Mouse (Mus musculus): ENCODE data around the gene Serpina3c.

GRCm38 (mm10) chr12:104153041-104153645, 527 bp downstream of the Serpina3c start:
- TF ChIP-seq POLR2A (IDR thresholded peaks at IDR 0.05; ENCODE audit: borderline replicate concordance, control insufficient read depth, low read depth, low read length) (no peak), CTCF (IDR thresholded peaks at IDR 0.05; ENCODE audit: control insufficient read depth, insufficient read depth, low read length) (no peak)

Measured in bone marrow, adult 2 months (tissue).